Mouse (Mus musculus) pancreas, adult 10 weeks (tissue): ENCODE data around the gene Prr30. TPM values are rescaled to one million over a fixed set of nuclear protein-coding genes. Genes with fewer than 3 reads are reported as not detected.

Experiments used
- polyA plus RNA-seq: library from polyadenylated mRNA; stranded (reverse); fragments of 350-450 nt; fragmentation: Illumina TruSeq; extraction: RNeasy Lipid Tissue Mini Kit (QIAGEN cat#74804); gene quantifications from one replicate; pipeline ENCODE4 v1.2.3, GENCODE M21; 2015; ENCODE audit warnings: low read depth, low replicate concordance; ENCODE audit not compliant: insufficient read depth

Gene Prr30
- not detected for polyA plus RNA-seq

GRCm38 (mm10) chr14:101200230-101200629, at the start of gene Prr30:
Gene Prr30 (minus strand): TSS chr14:101200330.

